Mouse (Mus musculus): ENCODE data around the gene Ttc25. TPM values are rescaled to one million over a fixed set of nuclear protein-coding genes. Genes with fewer than 3 reads are reported as not detected.
"Not testable (repeated sequence)": the region's sequence is repeated elsewhere in the genome, so short reads cannot be mapped to it uniquely, and the experiment has no call there.

The Ttc25 gene
- polyA plus RNA-seq, 1 experiment from 2014 or later = 0.11 TPM

GRCm38 (mm10) chr11:100570430-100571201 lies 25.2 kb downstream of the Ttc25 start:
- 8% methylated on average over 6 of the region's 8 CpGs for WGBS (ENCODE audit: missing documents)
- Histone ChIP-seq H3K79me2 (ENCODE audit: inconsistent target) (peaks cover 6% of the 10 kb centered on the region; the same call in 1 of the 2 replicates), H3K4me3 (ENCODE audit: inconsistent target) (peak overlapping the region; percentile 21; the same call in 1 of the 2 replicates), H3K36me3 (ENCODE audit: inconsistent target) (no peaks in the 10 kb centered on the region), H3K27ac (peak overlapping the region; percentile 70)

- 7% methylated on average over 16 of the region's 16 CpGs for WGBS (ENCODE audit: missing documents)
- H3K79me2 ChIP-seq (ENCODE audit: inconsistent target) = peaks cover 12% of the 10 kb centered on the region; the same call in 1 of the 2 replicates
- no peaks in the 10 kb centered on the region for H3K36me3 ChIP-seq (ENCODE audit: inconsistent target)
- peak overlapping the region; percentile 70 for H3K27ac ChIP-seq
- peak overlapping the region; percentile 21 for H3K4me3 ChIP-seq (ENCODE audit: inconsistent target)
Measured at GRCm38 (mm10) chr11:100571202-100571567, 25.8 kb downstream of the Ttc25 start.

GRCm38 (mm10) chr11:100574188-100574587 lies 28.8 kb downstream of the Ttc25 start:
- peaks cover 41% of the 10 kb centered on the region; the same call in 1 of the 2 replicates for H3K79me2 ChIP-seq (ENCODE audit: inconsistent target)
- H3K4me3 ChIP-seq (ENCODE audit: inconsistent target) = no peak overlapping the region; the same call in 1 of the 2 replicates
- peak overlapping the region; percentile 35 for H3K27ac ChIP-seq
- WGBS (ENCODE audit: missing documents) = 54% methylated on average over 3 of the region's 3 CpGs
- H3K36me3 ChIP-seq (ENCODE audit: inconsistent target) = peaks cover 5% of the 10 kb centered on the region

- peak within 1 kb of the TSS; percentile 73 for H3K4me3 ChIP-seq (ENCODE audit: inconsistent target)
- H3K27ac ChIP-seq = peak within 1 kb of the TSS; percentile 84
- H3K36me3 ChIP-seq (ENCODE audit: inconsistent target) = peaks cover 11% of the 10 kb centered on the region
- under 1% methylated on average over 47 of the region's 47 CpGs for WGBS (ENCODE audit: missing documents)
- peaks cover 42% of the 10 kb centered on the region; the same call in 1 of the 2 replicates for H3K79me2 ChIP-seq (ENCODE audit: inconsistent target)
Measured at GRCm38 (mm10) chr11:100574708-100575483, 29.5 kb downstream of the Ttc25 start, which contains the start of gene Cnp. Gene Cnp, plus strand, starts transcription at chr11:100574904.

- H3K4me3 ChIP-seq (ENCODE audit: inconsistent target) = peak overlapping the region; percentile 73
- peaks cover 42% of the 10 kb centered on the region; the same call in 1 of the 2 replicates for H3K79me2 ChIP-seq (ENCODE audit: inconsistent target)
- peak overlapping the region; percentile 84 for H3K27ac ChIP-seq
- 63% methylated on average over 2 of the region's 2 CpGs for WGBS (ENCODE audit: missing documents)
- H3K36me3 ChIP-seq (ENCODE audit: inconsistent target) = peaks cover 13% of the 10 kb centered on the region
Measured at GRCm38 (mm10) chr11:100575484-100575855, 30.1 kb downstream of the Ttc25 start.

- Histone ChIP-seq H3K36me3 (ENCODE audit: inconsistent target) (peaks cover 19% of the 10 kb centered on the region), H3K4me3 (ENCODE audit: inconsistent target) (no peak overlapping the region), H3K27ac (no peak overlapping the region), H3K79me2 (ENCODE audit: inconsistent target) (peaks cover 47% of the 10 kb centered on the region; the same call in 1 of the 2 replicates)
- 91% methylated on average over 21 of the region's 21 CpGs for WGBS (ENCODE audit: missing documents)
Measured at GRCm38 (mm10) chr11:100576256-100576655, 30.8 kb downstream of the Ttc25 start.

GRCm38 (mm10) chr11:100577852-100578599 lies 32.6 kb downstream of the Ttc25 start:
- 79% methylated on average over 8 of the region's 8 CpGs for WGBS (ENCODE audit: missing documents)
- Histone ChIP-seq H3K27ac (no peak overlapping the region), H3K36me3 (ENCODE audit: inconsistent target) (peaks cover 28% of the 10 kb centered on the region), H3K4me3 (ENCODE audit: inconsistent target) (no peak overlapping the region), H3K79me2 (ENCODE audit: inconsistent target) (peaks cover 53% of the 10 kb centered on the region; the same call in 1 of the 2 replicates)

- WGBS (ENCODE audit: missing documents) = 92% methylated on average over 9 of the region's 9 CpGs
- Histone ChIP-seq H3K27ac (no peak overlapping the region), H3K4me3 (ENCODE audit: inconsistent target) (no peak overlapping the region), H3K36me3 (ENCODE audit: inconsistent target) (peaks cover 38% of the 10 kb centered on the region), H3K79me2 (ENCODE audit: inconsistent target) (peaks cover 53% of the 10 kb centered on the region; the same call in 1 of the 2 replicates)
Measured at GRCm38 (mm10) chr11:100579116-100579799, 33.9 kb downstream of the Ttc25 start.

GRCm38 (mm10) chr11:100580275-100580674 lies 34.9 kb downstream of the Ttc25 start:
- Histone ChIP-seq H3K27ac (no peak overlapping the region), H3K36me3 (ENCODE audit: inconsistent target) (peaks cover 47% of the 10 kb centered on the region), H3K4me3 (ENCODE audit: inconsistent target) (no peak overlapping the region), H3K79me2 (ENCODE audit: inconsistent target) (peaks cover 50% of the 10 kb centered on the region; the same call in 1 of the 2 replicates)
- WGBS (ENCODE audit: missing documents) = 96% methylated on average over 12 of the region's 13 CpGs

- no peak overlapping the region for H3K27ac ChIP-seq
- peaks cover 58% of the 10 kb centered on the region for H3K36me3 ChIP-seq (ENCODE audit: inconsistent target)
- peaks cover 37% of the 10 kb centered on the region; the same call in 1 of the 2 replicates for H3K79me2 ChIP-seq (ENCODE audit: inconsistent target)
- no peak overlapping the region for H3K4me3 ChIP-seq (ENCODE audit: inconsistent target)
- WGBS (ENCODE audit: missing documents) = 86% methylated on average over 4 of the region's 4 CpGs
Measured at GRCm38 (mm10) chr11:100581756-100582155, 36.3 kb downstream of the Ttc25 start.

GRCm38 (mm10) chr11:100582413-100582812 lies 37.0 kb downstream of the Ttc25 start:
- peaks cover 37% of the 10 kb centered on the region; the same call in 1 of the 2 replicates for H3K79me2 ChIP-seq (ENCODE audit: inconsistent target)
- H3K27ac ChIP-seq = peak overlapping the region; percentile 46
- not testable (repeated sequence) for H3K4me3 ChIP-seq (ENCODE audit: inconsistent target)
- WGBS (ENCODE audit: missing documents) = no CpG with 5 or more reads among the region's 1 CpGs
- H3K36me3 ChIP-seq (ENCODE audit: inconsistent target) = peaks cover 58% of the 10 kb centered on the region

GRCm38 (mm10) chr11:100582836-100583235 lies 37.4 kb downstream of the Ttc25 start:
- Histone ChIP-seq H3K36me3 (ENCODE audit: inconsistent target) (peaks cover 58% of the 10 kb centered on the region), H3K27ac (peak overlapping the region; percentile 46), H3K4me3 (ENCODE audit: inconsistent target) (no peak overlapping the region), H3K79me2 (ENCODE audit: inconsistent target) (peaks cover 37% of the 10 kb centered on the region; the same call in 1 of the 2 replicates)
- WGBS (ENCODE audit: missing documents) = 10% methylated on average over 2 of the region's 2 CpGs

GRCm38 (mm10) chr11:100584561-100584961 lies 39.2 kb downstream of the Ttc25 start:
- H3K4me3 ChIP-seq (ENCODE audit: inconsistent target) = no peak overlapping the region
- H3K79me2 ChIP-seq (ENCODE audit: inconsistent target) = peaks cover 22% of the 10 kb centered on the region; the same call in 1 of the 2 replicates
- H3K36me3 ChIP-seq (ENCODE audit: inconsistent target) = peaks cover 57% of the 10 kb centered on the region
- no peak overlapping the region for H3K27ac ChIP-seq
- 67% methylated on average over 7 of the region's 7 CpGs for WGBS (ENCODE audit: missing documents)

Data from macrophage (primary cell).